Mouse (Mus musculus) liver, embryonic 12.5 days (tissue): ENCODE measurements at regions not wholly inside any gene's neighbourhood (a gene's known extent, or its start where the extent isn't known, plus 50 kb on each side); places are given as distances from the start of the nearest gene placed in this dataset. TPM values are rescaled to one million over a fixed set of nuclear protein-coding genes. Genes with fewer than 3 reads are reported as not detected.

Experiments
- ATAC-seq: fragments of 200-750 bp; cut with Nextera tagmentation; 2 replicates; pipeline ENCODE4 v1.8.0; 2017; ENCODE audit warnings: moderate number of reproducible peaks, mild to moderate bottlenecking, moderate library complexity
- H3K27ac ChIP-seq: fragments of 300-500 bp; sonication (generic); 2 replicates; pipeline ENCODE4 v1.5.1; 2016; ENCODE audit warnings: mild to moderate bottlenecking
- H3K27me3 ChIP-seq: fragments of 300-500 bp; sonication (generic); replicated peaks from 2 replicates; pipeline ENCODE4 v1.6.1; 2016; ENCODE audit warnings: mild to moderate bottlenecking, moderate library complexity
- H3K36me3 ChIP-seq: fragments of 300-500 bp; sonication (generic); 2 replicates; pipeline ENCODE4 v1.6.1; 2016; ENCODE audit warnings: mild to moderate bottlenecking, moderate library complexity
- H3K4me1 ChIP-seq: fragments of 300-500 bp; sonication (generic); 2 replicates; pipeline ENCODE4 v1.6.1; 2016
- H3K4me2 ChIP-seq: fragments of 300-500 bp; sonication (generic); 2 replicates; pipeline ENCODE4 v1.6.1; 2016; ENCODE audit warnings: mild to moderate bottlenecking, moderate library complexity
- H3K4me3 ChIP-seq: fragments of 300-500 bp; sonication (generic); 2 replicates; pipeline ENCODE4 v1.5.1; 2016; ENCODE audit warnings: mild to moderate bottlenecking, moderate library complexity
- H3K9ac ChIP-seq: fragments of 300-500 bp; sonication (generic); 2 replicates; pipeline ENCODE4 v1.6.1; 2016; ENCODE audit warnings: mild to moderate bottlenecking, moderate library complexity
- H3K9me3 ChIP-seq: fragments of 300-500 bp; sonication (generic); replicated peaks from 2 replicates; pipeline ENCODE4 v1.6.1; 2016; ENCODE audit warnings: mild to moderate bottlenecking, moderate library complexity
- WGBS: fragments of 180-500 bp; shearing (Covaris S2); methylation state at CpG from one replicate; pipeline ENCODE4 v1.1.7; 2016; ENCODE audit not compliant: insufficient replicate concordance; 5-methylcytosine and 5-hydroxymethylcytosine counted together
- microRNA-seq: library from miRNA; unstranded; fragments of <30 nt; microRNA quantifications from one replicate; pipeline ENCODE4, GENCODE M21; 2017

- Histone ChIP-seq H3K27me3 (no peaks in the 10 kb centered on the region), H3K4me1 (no peaks in the 10 kb centered on the region), H3K9me3 (no peaks in the 10 kb centered on the region), H3K4me2 (no peak overlapping the region), H3K27ac (no peak overlapping the region), H3K9ac (no peak overlapping the region), H3K36me3 (no peaks in the 10 kb centered on the region), H3K4me3 (no peak overlapping the region)
- no peak for ATAC-seq
- WGBS, result 58% methylated on average over 2 of the region's 2 CpGs
Observed at GRCm38 (mm10) chr10:12320311-12320710, 548.9 kb downstream of the Utrn start.

Small RNAs in the stretch of these regions (microRNA-seq; reads per million reads assigned to microRNA genes)
- not detected for gene Gm22194
